Mouse (Mus musculus) kidney, adult 2 months (tissue): Measurements from ENCODE around the gene Hdlbp. TPM values are rescaled to one million over a fixed set of nuclear protein-coding genes. Genes with fewer than 3 reads are reported as not detected.
A peak's percentile ranks its signal among the peaks of the same experiment; 100 is the strongest.
"Not testable (repeated sequence)": the region's sequence is repeated elsewhere in the genome, so short reads cannot be mapped to it uniquely, and the experiment has no call there.

Experiments
- DNase-seq: peaks from one replicate; pipeline ENCODE4 v3.0.0; 2021
- H3K27ac ChIP-seq: fragments of 200-500 bp; 2 replicates; pipeline ENCODE4 v1.5.1; 2012; ENCODE audit warnings: low read depth, low read length, control low read depth, inconsistent platforms; ENCODE audit not compliant: insufficient read depth
- H3K27me3 ChIP-seq: fragments of 200-500 bp; replicated peaks from 2 replicates; pipeline ENCODE4 v1.6.1; 2012; ENCODE audit warnings: mild to moderate bottlenecking, moderate library complexity, low read length, inconsistent platforms; ENCODE audit not compliant: control insufficient read depth, insufficient read depth
- H3K36me3 ChIP-seq: fragments of 200-500 bp; 2 replicates; pipeline ENCODE4 v1.6.1; 2012; ENCODE audit warnings: mild to moderate bottlenecking, moderate library complexity, low read length, inconsistent platforms; ENCODE audit not compliant: control insufficient read depth, insufficient read depth
- H3K4me1 ChIP-seq: fragments of 200-500 bp; 2 replicates; pipeline ENCODE4 v1.6.1; 2011; ENCODE audit warnings: low read length; ENCODE audit not compliant: control insufficient read depth, insufficient read depth
- H3K4me3 ChIP-seq: fragments of 200-500 bp; 2 replicates; pipeline ENCODE4 v1.5.1; 2011; ENCODE audit warnings: mild to moderate bottlenecking, low read depth, low read length, control low read depth; ENCODE audit not compliant: insufficient read depth
- CTCF ChIP-seq: fragments of 200-500 bp; conservative IDR thresholded peaks from 2 replicates; pipeline ENCODE4 v1.5.1; 2011; ENCODE audit warnings: low read depth, mild to moderate bottlenecking, control low read depth, low read length, moderate library complexity, mixed read lengths; ENCODE audit not compliant: insufficient read depth, insufficient read length
- POLR2A ChIP-seq: fragments of 200-500 bp; IDR thresholded peaks from one replicate; pipeline ENCODE4 v1.6.1; 2011; ENCODE audit warnings: low read depth, low read length, control low read depth
- WGBS: fragments of 180-500 bp; shearing (Covaris S2); methylation state at CpG from one replicate; pipeline ENCODE4 v1.1.7; 2018; 5-methylcytosine and 5-hydroxymethylcytosine counted together
- polyA plus RNA-seq: library from polyadenylated mRNA; depleted of rRNA; stranded (reverse); fragments of >200 nt; gene quantifications from 2 replicates; pipeline ENCODE4 v1.2.3, GENCODE M21; 2012

Hdlbp gene
- polyA plus RNA-seq, 1 experiment: 97.8 TPM

DNA sequence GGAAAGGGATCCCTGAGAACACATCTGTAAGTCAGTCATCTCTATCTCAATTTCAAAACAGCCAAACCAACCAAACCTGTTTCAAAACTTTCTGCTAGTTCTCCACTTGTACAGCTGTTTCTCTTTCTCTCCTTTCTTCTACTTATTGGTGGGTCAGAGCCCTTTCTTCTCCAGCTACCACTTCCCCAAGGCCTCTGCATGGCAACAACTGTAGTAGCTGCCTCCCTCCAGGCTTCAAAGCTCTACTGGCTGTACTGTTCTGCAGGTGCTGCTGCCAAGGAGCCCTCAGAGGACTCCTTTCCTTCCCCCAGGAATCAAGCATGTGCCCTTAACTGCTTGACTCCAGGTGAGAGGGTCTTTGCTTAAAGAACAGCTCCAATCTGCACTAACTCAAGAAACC lies 12.9 kb downstream of the Hdlbp start:
- Histone ChIP-seq H3K4me1 (peaks cover 3% of the 10 kb centered on the region; the same call in 1 of the 2 replicates), H3K4me3 (no peak overlapping the region), H3K27me3 (no peaks in the 10 kb centered on the region), H3K27ac (no peak overlapping the region), H3K36me3 (no peaks in the 10 kb centered on the region)
- TF ChIP-seq POLR2A (no peak), CTCF (no peak)
- no peak for DNase-seq

- Histone ChIP-seq H3K27me3 (no peaks in the 10 kb centered on the region), H3K4me3 (no peak overlapping the region), H3K36me3 (no peaks in the 10 kb centered on the region), H3K4me1 (peaks cover 3% of the 10 kb centered on the region; the same call in 1 of the 2 replicates), H3K27ac (no peak overlapping the region)
- no peak for TF ChIP-seq POLR2A
- TF ChIP-seq CTCF: no peak
- no peak for DNase-seq
Measured at GRCm38 (mm10) chr1:93465066-93465465, 13.5 kb downstream of the Hdlbp start.

DNA sequence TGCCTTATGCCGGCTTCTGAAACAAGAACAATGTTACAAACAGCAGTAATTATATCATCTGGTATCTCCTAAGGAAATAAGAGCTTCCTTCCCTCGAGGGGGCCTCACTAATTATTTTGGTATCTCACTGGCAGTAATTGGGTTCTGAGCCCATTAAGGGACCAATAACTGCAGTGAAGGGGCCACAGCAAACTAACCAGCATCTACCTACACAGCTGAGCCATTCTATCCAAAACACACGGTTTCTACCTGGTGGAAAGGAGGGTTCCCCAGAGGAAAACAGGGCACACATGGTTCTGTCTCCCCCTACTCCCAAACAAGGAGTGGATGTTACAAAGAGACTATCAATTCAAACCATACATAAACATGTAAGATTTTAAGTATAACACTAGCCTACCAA lies 19.5 kb downstream of the Hdlbp start:
- no peak for TF ChIP-seq CTCF
- TF ChIP-seq POLR2A: no peak
- DNase-seq: no peak
- Histone ChIP-seq H3K27me3 (no peaks in the 10 kb centered on the region), H3K4me3 (no peak overlapping the region), H3K36me3 (no peaks in the 10 kb centered on the region), H3K27ac (no peak overlapping the region), H3K4me1 (peaks cover 5% of the 10 kb centered on the region)
- 50% methylated on average over 3 of the region's 3 CpGs for WGBS

GRCm38 (mm10) chr1:93458357-93458756 lies 20.3 kb downstream of the Hdlbp start:
- Histone ChIP-seq H3K4me1 (peaks cover 8% of the 10 kb centered on the region), H3K36me3 (no peaks in the 10 kb centered on the region), H3K27ac (no peak overlapping the region), H3K4me3 (no peak overlapping the region), H3K27me3 (no peaks in the 10 kb centered on the region)
- peak; percentile 33 for DNase-seq
- TF ChIP-seq CTCF (no peak), POLR2A (no peak)
- WGBS: 54% methylated on average over 1 of the region's 1 CpGs

- Histone ChIP-seq H3K27ac (peak overlapping the region; percentile 93), H3K4me3 (no peak overlapping the region), H3K36me3 (no peaks in the 10 kb centered on the region), H3K27me3 (no peaks in the 10 kb centered on the region), H3K4me1 (peaks cover 16% of the 10 kb centered on the region)
- TF ChIP-seq CTCF: no peak
- no peak for TF ChIP-seq POLR2A
- peak; percentile 65 for DNase-seq
Measured at GRCm38 (mm10) chr1:93453721-93454255, 24.8 kb downstream of the Hdlbp start.

DNA sequence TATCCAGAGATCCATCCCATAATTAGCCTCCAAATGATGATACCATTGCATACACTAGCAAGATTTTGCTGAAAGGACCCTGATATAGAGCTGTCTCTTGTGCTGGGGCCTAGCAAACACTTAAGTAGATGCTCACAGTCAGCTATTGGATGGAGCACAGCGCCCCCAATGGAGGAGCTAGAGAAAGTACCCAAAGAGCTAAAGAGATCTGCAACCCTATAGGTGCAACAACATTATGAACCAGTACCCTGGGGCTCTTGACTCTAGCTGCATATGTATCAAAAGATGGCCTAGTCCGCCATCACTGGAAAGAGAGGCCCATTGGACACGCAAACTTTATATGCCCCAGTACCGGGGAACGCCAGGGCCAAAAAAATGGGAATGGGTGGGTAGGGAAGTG lies 28.5 kb downstream of the Hdlbp start:
- not testable (repeated sequence) for H3K27me3 ChIP-seq, H3K36me3 ChIP-seq, DNase-seq, H3K4me3 ChIP-seq, H3K27ac ChIP-seq
- H3K4me1 ChIP-seq: peaks cover 29% of the 10 kb centered on the region
- WGBS: 90% methylated on average over 5 of the region's 5 CpGs

- Histone ChIP-seq H3K4me3 (peak overlapping the region; percentile 81), H3K27ac (peak overlapping the region; percentile 58), H3K4me1 (peaks cover 26% of the 10 kb centered on the region), H3K27me3 (no peaks in the 10 kb centered on the region), H3K36me3 (no peaks in the 10 kb centered on the region; the same call in 1 of the 2 replicates)
- DNase-seq: no peak
- 5% methylated on average over 3 of the region's 3 CpGs for WGBS
- TF ChIP-seq POLR2A: no peak
- TF ChIP-seq CTCF: no peak
Measured at GRCm38 (mm10) chr1:93445822-93446162, 32.8 kb downstream of the Hdlbp start.

GRCm38 (mm10) chr1:93445111-93445821 lies 33.3 kb downstream of the Hdlbp start:
- H3K36me3 ChIP-seq: no peaks in the 10 kb centered on the region; the same call in 1 of the 2 replicates
- H3K4me1 ChIP-seq: peaks cover 26% of the 10 kb centered on the region
- peak; percentile 86 for DNase-seq
- under 1% methylated on average over 84 of the region's 84 CpGs for WGBS
- H3K27ac ChIP-seq: peak overlapping the region; percentile 97
- TF ChIP-seq POLR2A: peak; percentile 19
- no peak for TF ChIP-seq CTCF
- H3K4me3 ChIP-seq: peak overlapping the region; percentile 81
- H3K27me3 ChIP-seq: no peaks in the 10 kb centered on the region
